Mouse (Mus musculus): ENCODE measurements around the gene Defb26.

- TF ChIP-seq EP300 (IDR thresholded peaks at IDR 0.05; ENCODE audit: low read depth) (no peak), CTCF (IDR thresholded peaks at IDR 0.05; ENCODE audit: low read depth) (peak; percentile 34)
These were observed 31.4 kb upstream of the Defb26 start for GRCm38 (mm10) chr2:152542897-152543296.
